Mouse (Mus musculus): ENCODE results near the gene Fam53b. TPM values are rescaled to one million over a fixed set of nuclear protein-coding genes. Genes with fewer than 3 reads are reported as not detected.
A peak's percentile ranks its signal among the peaks of the same experiment; 100 is the strongest.

The Fam53b gene
- polyA plus RNA-seq, 1 experiment: 10.4 TPM

DNA sequence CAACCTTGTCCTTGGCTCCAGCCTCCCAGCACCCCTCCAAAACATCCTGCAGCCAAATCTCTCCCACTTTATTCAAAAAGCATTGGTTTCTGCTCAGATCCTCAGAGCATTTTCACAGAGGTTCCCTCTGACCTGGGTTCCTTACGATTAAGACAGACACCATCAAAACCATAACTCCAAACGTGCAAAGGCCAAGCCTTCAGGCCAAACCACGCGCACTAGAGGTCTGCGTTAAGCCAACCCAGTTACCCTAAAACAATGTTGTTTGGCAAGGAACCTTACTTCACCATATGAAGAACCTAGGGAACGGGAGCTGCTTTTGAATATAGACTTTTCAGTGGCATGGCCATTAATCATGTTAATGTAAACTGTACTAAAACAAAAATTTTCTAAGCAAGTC is 4.0 kb downstream of the Fam53b start:
- peaks cover 9% of the 10 kb centered on the region for H3K4me1 ChIP-seq (ENCODE audit: control insufficient read depth, insufficient read depth, low read length)
- H3K27me3 ChIP-seq (ENCODE audit: control insufficient read depth, insufficient read depth, low read length, poor library complexity, severe bottlenecking): no peaks in the 10 kb centered on the region
- H3K4me3 ChIP-seq (ENCODE audit: low read depth, low read length): no peak overlapping the region
- TF ChIP-seq EP300 (IDR thresholded peaks at IDR 0.05; ENCODE audit: insufficient read depth, low read depth, low read length): no peak
- TF ChIP-seq CTCF (IDR thresholded peaks at IDR 0.05; ENCODE audit: low read depth, low read length): no peak
- no peaks in the 10 kb centered on the region for H3K36me3 ChIP-seq (ENCODE audit: control insufficient read depth, insufficient read depth, low read length, poor library complexity, severe bottlenecking)
- peak overlapping the region; percentile 24; the same call in 1 of the 2 replicates for H3K27ac ChIP-seq (ENCODE audit: insufficient read depth, low read length)
- no peak overlapping the region for H3K9ac ChIP-seq (ENCODE audit: low read depth, poor library complexity, severe bottlenecking)
- no peaks in the 10 kb centered on the region for H3K9me3 ChIP-seq (replicated peaks; ENCODE audit: control insufficient read depth, insufficient read depth, low read length, poor library complexity, severe bottlenecking)

DNA sequence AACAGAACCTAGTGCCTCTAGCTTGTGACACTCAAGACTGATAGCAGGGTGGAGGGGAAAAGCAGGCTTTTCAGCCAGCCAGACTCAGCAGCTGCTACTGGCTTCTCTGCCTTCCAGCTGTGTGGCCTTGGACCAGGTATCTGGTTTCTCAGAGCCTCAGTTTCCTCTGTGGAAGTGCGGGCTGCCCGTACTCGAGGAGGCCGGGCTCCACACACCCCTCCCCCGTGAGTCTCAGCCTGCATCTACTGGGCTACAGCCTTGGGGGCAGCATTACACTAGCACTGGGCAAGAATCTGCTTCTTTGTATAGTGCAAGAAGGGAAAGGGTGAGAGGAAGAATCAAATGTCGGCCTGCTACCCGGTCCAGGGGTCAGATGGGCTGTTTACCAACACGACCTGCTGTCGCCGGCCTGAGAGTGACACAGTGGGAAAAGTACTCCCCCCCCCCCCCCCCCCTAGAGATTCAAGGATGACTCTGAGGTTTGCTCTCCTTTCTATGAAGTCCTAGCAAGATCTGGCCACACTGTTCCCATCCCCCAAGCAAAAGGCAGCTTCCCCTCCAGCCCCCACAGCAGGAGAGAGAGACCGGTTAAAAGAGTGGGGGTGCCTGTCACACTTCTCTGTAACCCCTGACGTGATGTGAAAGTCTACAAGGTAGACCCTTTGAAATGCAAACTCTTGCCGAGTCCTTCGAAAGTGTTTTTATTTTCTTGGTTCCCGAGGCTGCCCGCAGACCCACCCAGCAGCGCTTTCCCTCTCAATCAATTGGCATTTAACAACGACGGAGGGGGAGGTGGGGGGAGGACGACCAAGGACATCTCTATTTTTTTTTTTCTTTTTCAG is 4.6 kb downstream of the Fam53b start:
- Histone ChIP-seq H3K27ac (ENCODE audit: insufficient read depth, low read length) (0 out of 2 replicates have a peak overlapping the region, but pooled peaks have one; percentile 9), H3K4me3 (ENCODE audit: low read depth, low read length) (no peak overlapping the region), H3K9ac (ENCODE audit: low read depth, poor library complexity, severe bottlenecking) (no peak overlapping the region), H3K27me3 (ENCODE audit: control insufficient read depth, insufficient read depth, low read length, poor library complexity, severe bottlenecking) (no peaks in the 10 kb centered on the region), H3K9me3 (replicated peaks; ENCODE audit: control insufficient read depth, insufficient read depth, low read length, poor library complexity, severe bottlenecking) (no peaks in the 10 kb centered on the region), H3K4me1 (ENCODE audit: control insufficient read depth, insufficient read depth, low read length) (peaks cover 9% of the 10 kb centered on the region), H3K36me3 (ENCODE audit: control insufficient read depth, insufficient read depth, low read length, poor library complexity, severe bottlenecking) (no peaks in the 10 kb centered on the region)
- TF ChIP-seq POLR2A (IDR thresholded peaks at IDR 0.05; ENCODE audit: insufficient read depth, low read length) (no peak), CTCF (IDR thresholded peaks at IDR 0.05; ENCODE audit: low read depth, low read length) (no peak), EP300 (IDR thresholded peaks at IDR 0.05; ENCODE audit: insufficient read depth, low read depth, low read length) (peak; percentile 8; the same call in 1 of the 2 replicates)

DNA sequence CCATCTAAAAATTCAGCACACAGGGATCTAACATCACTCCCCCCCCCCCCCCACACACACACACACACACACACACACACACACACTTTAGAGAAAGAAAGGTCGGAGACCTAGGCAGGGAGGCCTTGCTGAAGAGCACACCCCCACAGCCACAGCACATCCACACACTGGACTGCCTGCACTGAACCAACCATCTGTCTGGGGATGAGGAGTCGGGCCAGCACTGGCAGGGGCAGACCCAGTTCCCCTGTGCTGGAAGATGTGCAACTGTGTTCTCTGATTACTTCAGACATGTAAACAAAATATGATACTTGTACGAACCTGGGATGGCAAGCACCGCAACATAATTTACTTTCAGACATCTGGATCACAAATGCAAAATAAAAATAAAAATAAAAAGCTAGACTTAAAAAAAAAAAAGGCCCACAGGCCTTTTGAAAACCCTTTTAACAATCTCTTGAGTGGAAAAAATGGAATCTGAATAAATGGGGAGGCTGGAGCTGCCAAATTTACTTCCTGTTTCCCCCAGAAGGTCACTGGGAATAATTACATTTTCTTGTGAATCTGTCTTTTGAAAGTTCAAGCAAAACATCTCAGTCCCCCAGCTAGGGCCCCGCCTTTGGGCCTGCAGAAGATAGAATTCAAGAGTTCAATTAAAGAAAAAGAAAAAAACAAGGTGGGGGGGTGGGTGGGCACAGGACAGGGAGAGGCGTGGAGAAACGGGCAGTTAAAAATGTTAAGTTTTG is 5.5 kb downstream of the Fam53b start:
- Histone ChIP-seq H3K27ac (ENCODE audit: insufficient read depth, low read length) (0 out of 2 replicates have a peak overlapping the region, but pooled peaks have one; percentile 9), H3K9ac (ENCODE audit: low read depth, poor library complexity, severe bottlenecking) (no peak overlapping the region), H3K4me1 (ENCODE audit: control insufficient read depth, insufficient read depth, low read length) (peaks cover 9% of the 10 kb centered on the region), H3K9me3 (replicated peaks; ENCODE audit: control insufficient read depth, insufficient read depth, low read length, poor library complexity, severe bottlenecking) (no peaks in the 10 kb centered on the region), H3K4me3 (ENCODE audit: low read depth, low read length) (no peak overlapping the region), H3K36me3 (ENCODE audit: control insufficient read depth, insufficient read depth, low read length, poor library complexity, severe bottlenecking) (no peaks in the 10 kb centered on the region), H3K27me3 (ENCODE audit: control insufficient read depth, insufficient read depth, low read length, poor library complexity, severe bottlenecking) (no peaks in the 10 kb centered on the region)
- no peak for TF ChIP-seq POLR2A (IDR thresholded peaks at IDR 0.05; ENCODE audit: insufficient read depth, low read length)
- TF ChIP-seq CTCF (IDR thresholded peaks at IDR 0.05; ENCODE audit: low read depth, low read length): no peak
- TF ChIP-seq EP300 (IDR thresholded peaks at IDR 0.05; ENCODE audit: insufficient read depth, low read depth, low read length): no peak

DNA sequence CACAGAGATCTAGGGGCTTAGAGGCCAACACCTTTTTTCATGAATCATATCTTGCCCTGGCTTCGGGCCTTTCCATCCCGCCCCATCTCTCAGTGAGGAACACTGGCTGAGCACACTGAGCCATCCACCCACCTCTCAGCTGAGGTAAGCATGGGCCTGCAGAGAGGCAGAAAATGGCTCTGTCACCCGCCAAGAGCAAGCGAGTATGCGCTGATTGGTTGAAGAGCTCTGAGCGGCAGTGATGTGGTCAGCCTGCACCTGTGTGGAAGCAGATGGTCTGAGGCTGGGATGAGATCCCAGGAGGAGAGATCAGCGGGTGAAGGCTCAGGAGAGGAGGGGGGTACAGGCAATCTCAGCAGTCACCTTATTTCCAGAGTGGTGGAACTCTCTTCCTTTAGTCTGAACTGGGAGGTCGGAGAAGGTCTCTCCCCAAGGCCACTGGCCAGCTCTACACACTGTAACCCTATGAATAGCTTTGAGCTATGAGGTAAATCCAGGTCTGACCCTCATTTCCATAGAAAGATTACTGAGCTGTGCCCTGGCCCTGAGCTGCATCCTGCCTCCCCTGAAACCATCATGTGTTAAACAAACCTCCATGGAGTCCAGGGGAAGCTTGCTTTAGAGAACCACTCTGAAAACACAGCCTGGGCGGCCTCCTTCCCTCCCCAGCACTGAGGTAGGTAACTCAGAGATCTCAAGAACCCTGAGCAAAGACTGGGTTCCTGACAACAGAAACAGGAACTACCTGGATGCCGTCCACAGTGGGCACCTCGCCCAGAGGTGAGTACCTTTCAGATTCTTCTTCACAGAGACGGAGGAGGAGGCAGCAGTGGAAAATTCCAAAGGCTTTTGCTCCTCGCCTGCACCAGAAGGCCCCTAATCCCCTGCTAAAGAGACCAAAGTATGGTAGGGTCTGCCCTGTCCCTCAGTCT is 6.5 kb downstream of the Fam53b start:
- Histone ChIP-seq H3K4me1 (ENCODE audit: control insufficient read depth, insufficient read depth, low read length) (peaks cover 9% of the 10 kb centered on the region), H3K9ac (ENCODE audit: low read depth, poor library complexity, severe bottlenecking) (no peak overlapping the region), H3K27ac (ENCODE audit: insufficient read depth, low read length) (no peak overlapping the region)

DNA sequence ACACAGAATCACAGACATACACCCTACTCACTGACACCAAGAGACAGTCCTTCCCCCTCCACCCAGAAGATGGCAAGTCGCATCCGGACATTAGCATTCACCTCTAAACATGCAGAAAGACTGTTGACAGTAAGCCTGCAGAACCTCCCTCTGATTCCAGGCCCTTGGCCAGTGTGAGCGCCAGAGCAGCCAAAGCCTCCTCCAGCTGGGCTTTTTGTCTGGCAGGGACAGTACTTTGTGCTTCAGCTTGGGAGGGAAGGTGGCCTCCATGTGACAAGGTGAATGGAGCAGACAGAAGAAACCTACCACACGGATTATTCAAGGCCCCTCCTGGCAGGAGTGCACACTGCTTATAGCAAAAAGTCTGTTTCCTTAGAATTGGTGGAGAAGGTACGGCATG is 7.4 kb downstream of the Fam53b start:
- Histone ChIP-seq H3K36me3 (ENCODE audit: control insufficient read depth, insufficient read depth, low read length, poor library complexity, severe bottlenecking) (no peaks in the 10 kb centered on the region), H3K27ac (ENCODE audit: insufficient read depth, low read length) (no peak overlapping the region), H3K4me3 (ENCODE audit: low read depth, low read length) (no peak overlapping the region), H3K9me3 (replicated peaks; ENCODE audit: control insufficient read depth, insufficient read depth, low read length, poor library complexity, severe bottlenecking) (no peaks in the 10 kb centered on the region), H3K4me1 (ENCODE audit: control insufficient read depth, insufficient read depth, low read length) (peaks cover 9% of the 10 kb centered on the region), H3K27me3 (ENCODE audit: control insufficient read depth, insufficient read depth, low read length, poor library complexity, severe bottlenecking) (no peaks in the 10 kb centered on the region), H3K9ac (ENCODE audit: low read depth, poor library complexity, severe bottlenecking) (no peak overlapping the region)
- TF ChIP-seq CTCF (IDR thresholded peaks at IDR 0.05; ENCODE audit: low read depth, low read length) (no peak), POLR2A (IDR thresholded peaks at IDR 0.05; ENCODE audit: insufficient read depth, low read length) (no peak), EP300 (IDR thresholded peaks at IDR 0.05; ENCODE audit: insufficient read depth, low read depth, low read length) (no peak)

More for the DNA sequence above, 6.5 kb downstream of the Fam53b start:
- no peaks in the 10 kb centered on the region for H3K27me3 ChIP-seq (ENCODE audit: control insufficient read depth, insufficient read depth, low read length, poor library complexity, severe bottlenecking)
- H3K4me3 ChIP-seq (ENCODE audit: low read depth, low read length): no peak overlapping the region
- TF ChIP-seq EP300 (IDR thresholded peaks at IDR 0.05; ENCODE audit: insufficient read depth, low read depth, low read length) (no peak), POLR2A (IDR thresholded peaks at IDR 0.05; ENCODE audit: insufficient read depth, low read length) (no peak), CTCF (IDR thresholded peaks at IDR 0.05; ENCODE audit: low read depth, low read length) (no peak)
- H3K9me3 ChIP-seq (replicated peaks; ENCODE audit: control insufficient read depth, insufficient read depth, low read length, poor library complexity, severe bottlenecking): no peaks in the 10 kb centered on the region
- H3K36me3 ChIP-seq (ENCODE audit: control insufficient read depth, insufficient read depth, low read length, poor library complexity, severe bottlenecking): no peaks in the 10 kb centered on the region

Measured in ES-Bruce4 (cell line).